Mouse (Mus musculus) cerebellum, adult 18-20 months (tissue): ENCODE results near the gene Sparc.
"Not testable (repeated sequence)": the region's sequence is repeated elsewhere in the genome, so short reads cannot be mapped to it uniquely, and the experiment has no call there.

Experiments used
- DNase-seq, 2 experiments: peaks; one replicate each; pipeline ENCODE4 v3.0.0; 2021

The Sparc gene

DNA sequence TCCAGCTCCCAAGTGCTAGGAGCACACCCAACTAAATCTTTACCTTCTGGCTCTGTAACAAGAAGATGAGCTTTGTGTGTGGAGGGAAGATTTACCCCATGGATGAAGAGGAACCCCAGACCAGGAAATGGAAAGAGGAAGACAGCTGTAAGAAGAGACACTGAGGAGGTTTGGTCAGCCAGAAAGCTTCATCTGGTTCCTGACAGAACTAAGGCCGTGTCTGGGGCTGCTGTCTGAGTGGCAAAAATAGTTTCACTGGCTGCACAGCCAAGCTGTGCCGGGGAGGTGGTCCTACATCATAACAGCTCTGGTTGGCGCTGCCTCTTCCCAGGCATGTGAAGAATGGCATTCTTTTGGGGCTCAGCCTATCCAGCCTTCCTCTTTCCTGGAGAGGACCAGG, 10.0 kb upstream of the Sparc start:
- no peak for DNase-seq

DNA sequence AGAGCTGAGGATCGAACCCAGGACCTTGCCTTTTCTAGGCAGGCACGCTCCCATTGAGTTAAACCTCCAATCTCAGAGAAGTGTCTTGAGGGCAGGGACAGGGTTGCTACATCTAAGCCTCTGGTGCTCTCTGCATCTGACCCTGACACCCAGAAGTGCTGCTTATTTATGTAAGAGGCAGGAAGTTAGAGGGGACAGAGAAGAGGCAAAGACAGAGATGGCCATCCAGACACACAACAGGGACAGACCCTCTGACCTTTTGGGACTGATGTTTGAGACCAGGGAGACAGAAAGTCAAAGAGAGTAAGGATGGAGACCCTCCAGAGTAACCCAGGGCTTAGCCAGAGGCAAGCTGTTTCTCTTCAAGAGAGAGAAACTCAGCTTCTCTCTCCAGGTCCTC, 7.0 kb upstream of the Sparc start:
- no peak for DNase-seq

- peak; percentile 64 to 66 for DNase-seq
Observed at GRCm38 (mm10) chr11:55428186-55429012, 5.4 kb upstream of the Sparc start.

- DNase-seq = no peak
Observed at GRCm38 (mm10) chr11:55424746-55425360, 1.9 kb upstream of the Sparc start.

GRCm38 (mm10) chr11:55423756-55424155, 773 bp upstream of the Sparc start:
- peak; percentile 44 to 47 for DNase-seq

GRCm38 (mm10) chr11:55419678-55420307, 3.2 kb downstream of the Sparc start:
- DNase-seq = peak in 1 of 2 experiments; percentile 26

DNA sequence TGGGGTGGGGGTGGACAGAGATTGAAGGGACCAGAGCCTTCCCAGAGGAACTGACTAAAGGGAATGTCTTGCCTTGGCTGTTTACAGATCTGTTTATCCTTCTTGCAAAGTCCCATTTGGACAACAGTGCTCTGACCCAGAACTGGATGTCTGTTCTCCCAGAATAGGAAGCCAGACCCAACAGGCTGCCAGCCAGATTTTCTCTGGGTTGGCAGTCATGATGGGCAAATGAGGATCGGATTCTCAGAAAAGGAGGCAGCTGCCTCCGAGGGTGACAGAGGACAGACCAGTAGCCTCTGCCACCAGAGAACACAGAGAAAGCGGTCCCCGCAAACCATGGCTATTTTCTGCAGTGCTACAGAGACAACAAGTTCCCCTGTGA, 3.7 kb downstream of the Sparc start:
- DNase-seq = peak; percentile 78 to 88

DNA sequence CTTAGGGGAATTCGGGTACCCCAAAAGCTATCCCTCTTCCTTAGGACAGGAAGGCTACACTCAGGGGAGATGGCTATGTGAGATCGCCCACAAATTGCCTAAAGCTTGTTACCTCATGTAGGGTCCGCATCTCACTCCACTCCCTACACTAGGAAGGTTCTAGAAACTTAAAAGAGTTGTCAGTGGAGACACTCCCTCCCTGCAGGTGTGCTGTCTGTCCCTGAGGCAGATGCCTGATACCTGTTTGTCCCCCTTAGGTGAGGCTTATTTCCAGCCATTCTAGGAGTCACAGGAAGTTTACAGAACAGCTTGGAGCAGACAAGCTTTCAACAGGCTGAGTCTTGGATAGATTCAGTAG, 4.3 kb downstream of the Sparc start:
- DNase-seq = no peak

DNA sequence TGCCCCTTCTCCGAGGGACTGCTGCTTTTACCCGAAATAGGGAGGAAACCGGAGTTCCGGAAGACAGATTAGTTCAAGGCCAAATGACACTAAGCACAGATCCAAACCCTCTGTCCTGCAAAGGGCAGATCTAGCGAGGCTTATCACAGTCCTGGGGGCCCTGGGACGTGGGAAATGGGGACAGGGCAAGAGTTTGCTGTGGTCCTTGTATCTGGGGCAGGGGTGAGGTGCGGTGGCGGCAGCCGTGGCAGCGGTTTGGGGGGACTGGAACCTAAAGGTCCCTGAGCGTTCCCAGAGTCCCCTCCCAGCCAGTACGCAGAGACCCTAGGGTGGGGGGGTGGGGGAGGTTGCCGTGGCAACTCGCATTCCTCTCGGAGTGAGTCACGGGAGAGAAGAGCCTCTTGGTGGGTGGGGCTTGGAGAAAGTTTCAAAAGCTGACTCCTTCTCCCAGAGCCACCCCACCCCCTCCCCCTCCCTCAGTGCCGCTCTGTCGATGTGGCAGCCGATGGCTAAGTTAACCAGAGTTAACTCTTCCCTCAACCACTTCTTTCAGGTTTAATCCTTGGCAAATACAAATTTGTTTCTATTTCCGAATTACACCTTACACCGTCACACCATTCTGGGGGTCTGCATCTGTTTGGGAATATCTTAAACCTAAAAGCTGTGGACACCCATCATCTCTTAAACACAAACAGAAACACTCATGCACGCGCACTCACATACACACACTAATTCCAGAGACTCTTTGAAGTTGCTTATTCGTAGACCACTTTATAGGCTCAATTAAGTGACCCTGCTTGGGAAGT, 4.9 kb downstream of the Sparc start:
- peak in 1 of 2 experiments; percentile 22 for DNase-seq

- DNase-seq = no peak
Observed at GRCm38 (mm10) chr11:55416609-55417265, 6.2 kb downstream of the Sparc start.

DNA sequence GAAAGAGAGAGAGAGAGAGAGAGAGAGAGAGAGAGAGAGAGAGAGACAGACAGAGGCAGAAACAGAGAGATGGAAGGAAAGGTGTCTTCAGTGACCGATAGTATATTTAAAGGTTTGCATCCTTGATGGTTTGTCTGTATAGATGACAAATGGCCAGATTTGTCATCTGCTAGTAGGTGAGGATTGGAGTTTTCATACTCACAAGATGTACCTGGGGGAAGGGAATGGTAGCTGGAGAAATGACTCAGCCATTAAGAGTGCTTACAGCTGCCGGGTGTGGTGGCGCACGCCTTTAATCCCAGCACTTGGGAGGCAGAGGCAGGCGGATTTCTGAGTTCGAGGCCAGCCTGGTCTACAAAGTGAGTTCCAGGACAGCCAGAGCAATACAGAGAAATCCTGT, 7.3 kb downstream of the Sparc start:
- not testable (repeated sequence) for DNase-seq

DNA sequence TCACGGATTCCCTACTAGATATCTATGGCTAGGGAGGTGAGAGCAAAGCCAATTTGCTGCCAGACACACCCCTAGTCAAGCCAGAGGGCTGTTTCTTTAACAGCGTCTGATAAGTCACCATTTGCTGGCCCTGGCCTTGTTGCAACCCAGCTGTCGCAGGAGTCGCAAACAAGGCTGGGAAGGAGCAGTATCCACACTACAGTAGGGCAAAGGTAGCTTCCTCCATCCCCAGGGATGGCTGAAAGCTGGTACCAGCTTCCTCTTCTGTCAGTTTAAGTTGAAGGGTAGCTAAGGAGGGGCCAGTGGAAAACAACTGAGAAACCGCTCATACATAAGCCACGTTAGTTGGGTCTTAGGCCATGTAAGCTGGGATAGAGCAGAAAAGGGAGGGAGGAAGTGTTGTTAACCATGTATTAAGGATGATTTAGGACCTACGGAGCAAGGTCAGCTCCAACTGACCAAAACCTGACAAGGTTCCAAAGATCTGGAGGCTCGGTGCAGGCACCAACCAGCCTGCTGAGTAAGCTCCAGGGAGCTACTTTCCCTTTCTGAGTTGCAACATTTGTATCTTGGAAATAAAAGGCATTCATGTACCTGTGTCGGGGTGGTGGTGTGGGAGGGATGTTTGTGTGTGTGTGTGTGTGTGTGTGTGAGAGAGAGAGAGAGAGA, 7.8 kb downstream of the Sparc start:
- DNase-seq = no peak

DNA sequence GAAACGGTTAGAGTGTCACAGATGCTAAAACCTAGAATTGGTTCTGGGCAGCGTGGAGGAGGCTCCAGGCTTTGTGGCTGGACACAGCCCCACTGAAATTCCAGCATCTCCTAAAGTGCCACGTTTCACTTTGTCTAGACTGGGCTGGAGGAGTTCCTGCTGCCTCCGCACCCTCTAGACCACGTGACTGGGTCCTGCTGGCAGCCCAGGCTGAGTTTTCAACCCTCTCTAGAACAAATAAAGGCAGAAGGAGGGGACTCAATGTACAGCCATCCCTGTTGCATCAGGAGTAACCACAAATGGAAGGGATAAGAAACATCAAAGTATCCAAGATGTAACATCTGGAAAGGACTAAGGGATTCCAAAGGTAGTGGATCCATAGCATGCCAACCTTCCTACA, 8.7 kb downstream of the Sparc start:
- no peak for DNase-seq

DNA sequence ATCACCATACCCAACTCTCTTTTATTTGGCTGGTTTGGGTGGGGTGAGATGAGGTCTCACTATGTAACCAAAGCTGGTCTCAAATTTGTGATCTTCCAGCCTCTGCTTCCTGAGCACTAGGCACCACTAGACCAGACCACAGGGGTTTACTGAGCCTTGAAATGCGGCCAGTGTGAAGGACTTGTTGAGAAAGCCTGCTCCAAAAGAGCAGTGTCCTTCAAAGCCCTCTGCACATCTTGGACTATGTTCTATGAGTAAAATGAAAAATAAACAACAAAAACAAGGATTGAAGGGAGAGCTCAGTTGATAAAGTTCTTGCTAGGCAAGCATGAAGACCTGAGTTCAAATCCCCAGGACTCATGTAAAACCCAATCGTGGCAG, 9.6 kb downstream of the Sparc start:
- DNase-seq = no peak

GRCm38 (mm10) chr11:55412680-55413415, 10.1 kb downstream of the Sparc start:
- no peak for DNase-seq

DNA sequence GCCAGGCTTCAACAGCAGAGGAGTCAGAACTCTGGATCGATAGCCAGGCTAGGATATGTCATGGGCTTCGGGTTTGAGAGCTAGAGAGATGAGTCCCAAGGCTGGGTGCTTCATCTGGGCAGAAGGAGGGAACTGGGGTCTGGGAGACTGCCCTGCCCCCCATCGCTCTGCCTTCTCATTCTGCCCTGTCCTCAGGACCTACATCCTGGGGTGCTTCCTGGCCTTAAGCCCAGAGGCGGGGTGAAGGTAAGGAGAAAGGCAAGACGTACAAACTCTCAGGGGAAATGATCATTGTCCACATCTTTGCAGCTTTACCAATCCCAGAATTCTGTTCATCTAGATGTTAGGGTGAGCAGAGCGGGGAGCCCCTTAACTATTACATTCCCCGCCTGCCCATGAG, 10.9 kb downstream of the Sparc start:
- no peak for DNase-seq

- DNase-seq = no peak
Observed at GRCm38 (mm10) chr11:55410502-55410901, 12.5 kb downstream of the Sparc start.

DNA sequence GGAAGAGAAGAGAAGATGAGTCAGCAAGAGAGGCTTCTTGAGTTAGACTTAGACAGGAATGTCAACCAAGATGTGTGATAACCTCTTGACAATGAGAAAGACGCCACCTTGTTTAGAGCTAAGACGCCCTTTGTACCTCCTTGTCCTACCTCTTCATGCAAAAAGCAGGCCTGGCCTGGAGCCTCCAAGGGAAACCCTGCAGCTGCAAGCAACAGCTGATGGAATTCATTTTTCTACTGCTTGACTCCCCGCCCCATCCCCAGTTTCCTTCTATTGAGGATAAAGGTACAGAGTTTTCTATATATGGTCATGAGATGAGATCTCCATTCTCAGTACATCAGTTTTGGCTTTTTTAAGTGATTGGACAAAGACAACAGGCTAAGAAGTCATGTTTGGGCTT, 13.0 kb downstream of the Sparc start:
- no peak for DNase-seq

- DNase-seq = no peak
Observed at GRCm38 (mm10) chr11:55407133-55407532, 15.8 kb downstream of the Sparc start.

DNA sequence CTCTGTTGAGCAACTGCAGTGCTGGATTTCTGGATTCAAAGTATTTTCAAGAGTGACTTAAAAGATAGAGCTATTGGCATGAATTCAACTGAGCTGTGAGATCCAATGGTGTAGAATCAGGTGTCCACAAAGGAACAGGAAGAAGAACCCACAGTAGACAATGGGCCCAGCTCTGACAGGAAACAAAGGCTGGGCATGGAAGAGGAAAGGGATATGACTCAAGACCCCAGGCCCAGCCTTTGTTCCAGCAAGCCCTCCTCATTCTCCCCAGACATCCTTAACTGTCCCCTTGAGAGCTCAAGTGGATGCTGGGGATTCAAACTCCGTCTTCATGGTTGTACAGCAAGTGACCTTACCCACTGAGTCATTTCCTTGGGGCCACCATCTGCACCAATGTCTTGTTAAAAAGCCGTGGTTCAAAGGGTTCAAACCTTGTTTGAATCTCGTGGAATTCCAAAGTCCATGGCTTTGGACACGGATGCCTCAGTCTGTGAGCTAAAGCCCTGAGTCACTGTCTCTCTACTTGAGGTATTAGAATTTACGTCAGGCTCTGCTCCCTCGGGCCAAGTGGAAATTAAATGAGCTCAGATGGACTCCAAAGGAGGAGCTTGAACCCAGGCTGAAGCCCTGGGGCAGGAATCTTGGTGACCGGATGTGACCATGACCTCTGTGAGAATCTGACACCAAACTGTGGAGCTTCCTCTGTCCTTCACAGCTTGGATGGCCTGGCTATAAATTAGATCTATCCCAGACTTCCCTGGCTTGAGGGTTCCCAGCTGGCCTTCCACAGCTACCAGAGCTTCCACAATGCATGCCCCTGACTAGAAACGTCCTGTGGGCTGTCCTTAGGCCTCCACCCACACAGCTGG, 17.1 kb downstream of the Sparc start:
- no peak for DNase-seq
